ENCODE assay signal across 8 mouse cellular contexts in the genomic region with DNA sequence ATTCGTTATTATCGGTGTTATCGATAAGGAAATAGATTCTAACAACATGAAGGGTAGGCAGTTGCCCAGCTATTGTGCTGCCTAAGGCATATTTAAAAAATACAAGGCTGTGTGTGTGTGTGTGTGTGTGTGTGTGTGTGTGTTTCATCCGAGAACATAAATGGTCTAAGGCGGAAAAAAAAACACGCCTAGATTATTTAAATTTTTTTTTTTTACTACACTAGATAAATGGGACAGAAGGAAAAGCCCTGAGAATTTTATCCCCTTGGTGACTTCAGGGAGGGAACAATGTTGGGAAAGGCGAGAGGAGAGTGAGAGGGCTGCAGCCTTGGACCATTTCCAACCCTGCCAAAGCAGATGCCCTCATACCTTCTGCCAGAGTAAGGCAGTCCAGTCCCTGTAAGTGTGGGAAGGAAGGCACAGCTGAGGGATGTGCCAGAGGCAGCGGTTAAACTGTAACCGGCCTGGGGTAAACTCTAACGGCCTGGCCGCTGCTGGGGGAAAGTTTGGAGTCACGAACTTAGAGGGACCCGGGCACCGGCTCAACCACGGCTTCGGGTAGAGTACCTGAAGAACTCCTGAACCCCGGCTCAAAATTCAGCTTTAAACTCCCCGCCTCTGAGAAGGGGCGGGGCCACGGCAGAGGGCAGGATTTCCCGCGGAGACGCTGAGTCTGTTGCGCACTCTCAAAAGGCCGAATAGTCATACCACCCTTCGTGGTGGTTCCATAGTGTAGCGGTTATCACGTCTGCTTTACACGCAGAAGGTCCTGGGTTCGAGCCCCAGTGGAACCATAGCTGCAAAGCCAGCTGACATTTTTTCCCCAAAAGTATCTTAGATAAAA. TPM values are rescaled to one million over a fixed set of nuclear protein-coding genes. Genes with fewer than 3 reads are reported as not detected.
A peak's percentile ranks its signal among the peaks of the same experiment; 100 is the strongest.
DNase-seq lines count a peak whose midpoint lies in the region; ATAC-seq and TF ChIP-seq lines count a peak whose summit lies in the region.

No protein-coding gene starts in this region.

- peak; percentile 86 for ATAC-seq in G1E (ENCODE audit: extremely low read depth, insufficient number of reproducible peaks, low FRiP score, poor library complexity, severe bottlenecking)
- ATAC-seq in forebrain, embryonic 15.5 days (replicated peaks) = peak; percentile 97
- peak; percentile 96 for ATAC-seq in liver, postnatal 0 days
- ATAC-seq in neural tube, embryonic 13.5 days (ENCODE audit: low read depth) = peak; percentile 98

- no peaks in the 10 kb centered on the region for H3K9me3 ChIP-seq in G1E (replicated peaks)
- H3K9me3 ChIP-seq in forebrain, embryonic 15.5 days = no peaks in the 10 kb centered on the region
- no peaks in the 10 kb centered on the region for H3K9me3 ChIP-seq in liver, postnatal 0 days (ENCODE audit: low read length)
- no peaks in the 10 kb centered on the region for H3K9me3 ChIP-seq in neural tube, embryonic 13.5 days

- no peak overlapping the region for H3K27ac ChIP-seq in forebrain, embryonic 15.5 days (replicated peaks)
- no peak overlapping the region for H3K27ac ChIP-seq in liver, postnatal 0 days (ENCODE audit: low read depth)
- H3K27ac ChIP-seq in neural tube, embryonic 13.5 days (replicated peaks) = no peak overlapping the region
- H3K27ac ChIP-seq in testis, adult 2 months (ENCODE audit: control insufficient read depth, insufficient read depth, low read depth, low read length) = peak overlapping the region; percentile 95

- intact Hi-C loops in heart, postnatal 25 days (cut with DNase I) = loop anchor here (5.0 to 10.0 kb wide), 3 partner anchors 161 to 631 kb away; partner anchors contain the start of gene Pdha1

- no peak for TF ChIP-seq CTCF in G1E (IDR thresholded peaks at IDR 0.05; ENCODE audit: low read depth, low read length)
- no peak for TF ChIP-seq CTCF in liver, postnatal 0 days (IDR thresholded peaks at IDR 0.05; ENCODE audit: low read depth)
- no peak for TF ChIP-seq CTCF in testis, adult 2 months (IDR thresholded peaks at IDR 0.05; ENCODE audit: control insufficient read depth, insufficient read depth, insufficient replicate concordance, low read depth, low read length)

- TF ChIP-seq EP300 in liver, postnatal 0 days (IDR thresholded peaks at IDR 0.05; ENCODE audit: low read depth) = no peak

- DNase-seq in G1E (ENCODE audit: low spot score) = peak; percentile 4
- DNase-seq in cerebellum, adult 11-12 months = peak; percentile 84
- DNase-seq in heart, postnatal 25 days (ENCODE audit: low spot score) = peak; percentile 76
- peak; percentile 89 for DNase-seq in layer of hippocampus, adult 11-12 months (ENCODE audit: low spot score)
- DNase-seq in liver, postnatal 0 days = peak; percentile 91

- H3K36me3 ChIP-seq in G1E (replicated peaks) = no peaks in the 10 kb centered on the region
- H3K36me3 ChIP-seq in forebrain, embryonic 15.5 days = no peaks in the 10 kb centered on the region
- no peaks in the 10 kb centered on the region for H3K36me3 ChIP-seq in liver, postnatal 0 days (replicated peaks; ENCODE audit: insufficient read depth, low read length)
- no peaks in the 10 kb centered on the region for H3K36me3 ChIP-seq in neural tube, embryonic 13.5 days
- no peaks in the 10 kb centered on the region for H3K36me3 ChIP-seq in testis, adult 2 months (ENCODE audit: control insufficient read depth, insufficient read depth, low read length)

- peak overlapping the region; percentile 43 for H3K4me2 ChIP-seq in forebrain, embryonic 15.5 days (replicated peaks)
- H3K4me2 ChIP-seq in liver, postnatal 0 days (ENCODE audit: low read depth, low read length) = peak overlapping the region; percentile 66
- H3K4me2 ChIP-seq in neural tube, embryonic 13.5 days = peak overlapping the region; percentile 51

- peak overlapping the region; percentile 69 for H3K4me3 ChIP-seq in G1E (ENCODE audit: low read depth, low read length)
- H3K4me3 ChIP-seq in forebrain, embryonic 15.5 days = peak overlapping the region; percentile 46
- H3K4me3 ChIP-seq in liver, postnatal 0 days (ENCODE audit: low read depth, low read length) = peak overlapping the region; percentile 43
- H3K4me3 ChIP-seq in neural tube, embryonic 13.5 days = peak overlapping the region; percentile 46
- H3K4me3 ChIP-seq in testis, adult 2 months (ENCODE audit: control insufficient read depth, low read depth, low read length) = peak overlapping the region; percentile 77

- TF ChIP-seq POLR2A in testis, adult 2 months (IDR thresholded peaks at IDR 0.05; ENCODE audit: control insufficient read depth, low read depth, low read length) = no peak

- 0 out of 2 replicates have a peak, but pooled peaks cover 2% of the 10 kb centered on the region for H3K4me1 ChIP-seq in G1E (ENCODE audit: insufficient read depth, low read depth, low read length)
- peaks cover 3% of the 10 kb centered on the region; the same call in 1 of the 2 replicates for H3K4me1 ChIP-seq in forebrain, embryonic 15.5 days
- no peaks in the 10 kb centered on the region for H3K4me1 ChIP-seq in liver, postnatal 0 days (ENCODE audit: insufficient read depth)
- no peaks in the 10 kb centered on the region for H3K4me1 ChIP-seq in neural tube, embryonic 13.5 days (replicated peaks)
- H3K4me1 ChIP-seq in testis, adult 2 months (ENCODE audit: control insufficient read depth, insufficient read depth, low read length) = no peaks in the 10 kb centered on the region

- H3K27me3 ChIP-seq in G1E (ENCODE audit: insufficient read depth, low read length) = no peaks in the 10 kb centered on the region
- H3K27me3 ChIP-seq in forebrain, embryonic 15.5 days = no peaks in the 10 kb centered on the region
- no peaks in the 10 kb centered on the region for H3K27me3 ChIP-seq in liver, postnatal 0 days (ENCODE audit: insufficient read depth, low read length)
- peaks cover 39% of the 10 kb centered on the region for H3K27me3 ChIP-seq in neural tube, embryonic 13.5 days
- H3K27me3 ChIP-seq in testis, adult 2 months (ENCODE audit: control insufficient read depth, insufficient read depth, low read length) = no peaks in the 10 kb centered on the region

- H3K9ac ChIP-seq in forebrain, embryonic 15.5 days (replicated peaks) = no peak overlapping the region
- H3K9ac ChIP-seq in liver, postnatal 0 days (replicated peaks) = peak overlapping the region; percentile 59; the same call in 1 of the 2 replicates
- peak overlapping the region; percentile 43; the same call in 1 of the 2 replicates for H3K9ac ChIP-seq in neural tube, embryonic 13.5 days

- 26% methylated on average over 30 of the region's 30 CpGs for WGBS in forebrain, embryonic 15.5 days
- WGBS in liver, postnatal 0 days (ENCODE audit: insufficient replicate concordance) = 30% methylated on average over 30 of the region's 30 CpGs
- 31% methylated on average over 30 of the region's 30 CpGs for WGBS in neural tube, embryonic 13.5 days

RNA-seq across cellular contexts. Expression of gene Rs1, which starts 2.2 kb away (rescaled TPM):
- not detected in 2 replicates for total RNA-seq in G1E (2014; fragmentation: Nextera tagmentation)
- under 0.01 and 0.17 TPM in 2 replicates for total RNA-seq in G1E (2017)
- polyA plus RNA-seq in G1E (2012) = not detected in 2 replicates
- 0.08 and 0.18 TPM in 2 replicates for polyA plus RNA-seq in forebrain, embryonic 15.5 days (2015; fragmentation: Nextera tagmentation; extraction: Ambion mirVana)
- under 1 TPM; 0.17 to 0.26 TPM for total RNA-seq in heart, postnatal 25 days (2021)
- not detected in 2 replicates for polyA plus RNA-seq in liver, postnatal 0 days (2015; fragmentation: Nextera tagmentation; extraction: Ambion mirVana)
- 0.03 TPM in 1 of 2 replicates, not detected in the other for polyA plus RNA-seq in neural tube, embryonic 13.5 days (2015; fragmentation: Nextera tagmentation; extraction: Ambion mirVana)
- 0.02 TPM in 1 of 2 replicates, not detected in the other for polyA plus RNA-seq in testis, adult 2 months (2012; rRNA removed)

RNA-seq across cellular contexts. Expression of gene Ppef1, which starts 30.0 kb away (rescaled TPM):
- not detected in 2 replicates for total RNA-seq in G1E (2014; fragmentation: Nextera tagmentation)
- not detected in 2 replicates for total RNA-seq in G1E (2017)
- polyA plus RNA-seq in G1E (2012) = not detected in 2 replicates
- 0.18 and 0.23 TPM in 2 replicates for polyA plus RNA-seq in forebrain, embryonic 15.5 days (2015; fragmentation: Nextera tagmentation; extraction: Ambion mirVana)
- total RNA-seq in heart, postnatal 25 days (2021) = not detected
- polyA plus RNA-seq in liver, postnatal 0 days (2015; fragmentation: Nextera tagmentation; extraction: Ambion mirVana) = not detected in 2 replicates
- 21.0 and 28.5 TPM in 2 replicates for polyA plus RNA-seq in neural tube, embryonic 13.5 days (2015; fragmentation: Nextera tagmentation; extraction: Ambion mirVana)
- polyA plus RNA-seq in testis, adult 2 months (2012; rRNA removed) = 6.4 and 7.3 TPM in 2 replicates

Comparison
In these comparisons a context has a peak if more than half of its experiments do, and no peak if none do; other contexts are left out.
1. DNase-seq: peak in every context shown above with its lines; median percentile 91 in liver, postnatal 0 days; 89 in layer of hippocampus, adult 11-12 months; 84 in cerebellum, adult 11-12 months; 76 in heart, postnatal 25 days; 4 in G1E.